Mouse (Mus musculus) heart, postnatal 0 days (tissue): ENCODE results near the gene 9530068E07Rik.

ENCODE experiments used
- CTCF ChIP-seq: IDR thresholded peaks from 2 replicates; pipeline ENCODE4 v1.5.1; 2016; ENCODE audit warnings: antibody characterized with exemption, control low read depth, low read depth
- EP300 ChIP-seq: IDR thresholded peaks from 2 replicates; pipeline ENCODE4 v1.6.1; 2016; ENCODE audit warnings: antibody characterized with exemption, low read depth

- TF ChIP-seq CTCF (no peak), EP300 (no peak)
Observed at GRCm38 (mm10) chr11:52395343-52395742, 885 bp upstream of the 9530068E07Rik start.
